Mouse (Mus musculus) adrenal gland, postnatal 10 days (tissue): ENCODE data around the gene Spg7. TPM values are rescaled to one million over a fixed set of nuclear protein-coding genes. Genes with fewer than 3 reads are reported as not detected.
"Not testable (repeated sequence)": the region's sequence is repeated elsewhere in the genome, so short reads cannot be mapped to it uniquely, and the experiment has no call there.

ENCODE experiments used
- DNase-seq: peaks from one replicate; pipeline ENCODE4 v3.0.0; 2021; ENCODE audit warnings: mixed read lengths
- total RNA-seq, 2 experiments: library from RNA; stranded (reverse); gene quantifications; 2 replicates each; pipeline ENCODE4 v1.2.3; 2021

Gene Spg7
- total RNA-seq, 2 experiments from 2014 or later, result 64.9 to 82.8 TPM

DNA sequence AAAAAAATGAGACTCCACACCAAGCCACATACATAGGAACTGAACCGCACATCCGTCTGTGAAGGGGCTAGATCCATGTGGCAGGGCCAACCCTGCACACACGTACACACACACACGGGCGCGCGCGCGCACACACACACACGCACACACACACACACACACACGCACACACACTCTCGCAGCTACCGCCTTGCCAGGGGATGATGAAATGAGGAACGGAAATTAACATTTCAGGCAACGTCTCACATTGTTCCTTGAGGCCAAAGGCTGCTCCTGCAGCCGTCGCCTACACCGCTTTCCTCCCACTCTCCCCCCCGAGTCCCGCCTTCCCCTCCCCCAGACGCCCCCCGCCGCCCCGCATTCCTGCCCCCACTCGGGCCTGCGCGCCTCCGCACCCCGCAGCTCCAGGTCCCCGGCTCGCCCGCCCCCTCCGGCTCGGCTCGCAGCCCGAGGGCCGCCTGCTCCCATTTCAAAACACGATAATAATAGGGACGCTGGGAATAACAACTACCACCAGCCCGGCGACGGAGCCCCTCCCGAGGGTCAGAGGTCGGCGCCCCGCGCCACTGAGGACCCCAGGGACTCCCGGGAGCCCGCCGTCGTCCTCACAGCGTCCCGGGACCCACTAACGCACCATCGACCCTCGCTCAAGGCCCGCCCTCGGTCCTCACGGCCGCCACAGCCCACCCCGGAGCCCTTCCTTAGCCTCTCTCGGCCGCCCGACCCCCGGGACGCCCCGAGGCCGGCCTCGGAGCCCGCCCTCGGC is 21.6 kb upstream of the Spg7 start:
- peak; percentile 71 for DNase-seq

DNA sequence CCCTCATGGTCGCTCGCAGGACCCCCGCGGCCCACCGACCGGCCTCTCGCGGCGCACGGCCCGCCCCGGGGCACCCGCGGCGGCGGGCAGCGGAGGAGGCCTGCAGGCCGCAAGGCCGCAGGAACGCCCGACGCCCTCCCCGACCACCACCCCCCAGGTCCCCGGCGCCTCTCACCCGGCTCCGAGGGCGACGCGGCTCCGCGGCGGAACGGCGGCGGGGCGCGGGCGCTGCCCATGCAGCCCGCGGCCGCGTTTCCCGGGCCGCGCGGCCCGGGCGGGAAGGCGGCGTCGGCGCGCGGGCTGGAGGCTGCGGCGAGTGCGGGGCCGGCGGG is 21.0 kb upstream of the Spg7 start:
- DNase-seq, result peak; percentile 48

DNA sequence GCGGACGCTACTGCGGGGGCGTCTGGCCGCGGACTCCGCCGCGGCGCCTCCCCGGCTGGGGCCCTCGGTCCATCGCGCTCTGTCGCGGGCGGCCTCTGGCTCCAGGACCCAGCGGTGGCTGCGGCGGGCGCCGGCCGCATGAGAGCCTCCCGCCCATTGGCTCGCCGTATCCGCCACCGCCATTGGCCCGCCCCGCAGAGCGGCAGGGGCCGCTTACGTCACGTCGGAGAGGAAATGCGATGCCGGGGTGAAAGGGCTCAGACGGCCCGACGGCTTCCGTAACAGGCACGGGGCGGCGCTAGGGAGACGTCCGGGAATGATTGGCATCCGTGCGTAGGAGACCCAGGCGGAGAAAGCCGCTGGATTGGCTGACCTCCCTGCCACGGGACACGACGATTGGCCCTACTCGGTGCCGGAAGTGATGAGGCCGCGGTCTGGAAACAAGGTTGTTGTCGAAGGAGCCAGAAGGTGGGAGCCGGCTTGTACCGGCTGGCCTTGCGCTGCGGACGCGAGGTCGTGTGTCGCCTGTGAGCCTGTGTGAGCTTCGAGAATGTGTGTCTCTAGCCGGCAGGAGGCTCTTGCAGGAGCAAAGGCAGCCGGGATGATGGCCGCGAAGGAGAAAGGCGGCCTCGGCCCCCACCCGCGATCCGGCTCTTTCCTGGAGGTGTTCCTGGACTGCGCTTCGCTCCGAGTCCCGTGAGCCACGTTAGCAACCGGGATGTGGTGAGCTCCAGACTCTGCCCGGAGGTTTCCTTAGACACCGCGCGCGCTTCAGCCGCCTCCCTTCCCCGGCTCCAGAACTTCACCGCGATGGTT is 20.4 kb upstream of the Spg7 start, which contains the start of gene Ankrd11:
Ankrd11 (minus strand) TSS at position 120 of the 816 bp plus-strand sequence.
- peak; percentile 100 for DNase-seq

DNA sequence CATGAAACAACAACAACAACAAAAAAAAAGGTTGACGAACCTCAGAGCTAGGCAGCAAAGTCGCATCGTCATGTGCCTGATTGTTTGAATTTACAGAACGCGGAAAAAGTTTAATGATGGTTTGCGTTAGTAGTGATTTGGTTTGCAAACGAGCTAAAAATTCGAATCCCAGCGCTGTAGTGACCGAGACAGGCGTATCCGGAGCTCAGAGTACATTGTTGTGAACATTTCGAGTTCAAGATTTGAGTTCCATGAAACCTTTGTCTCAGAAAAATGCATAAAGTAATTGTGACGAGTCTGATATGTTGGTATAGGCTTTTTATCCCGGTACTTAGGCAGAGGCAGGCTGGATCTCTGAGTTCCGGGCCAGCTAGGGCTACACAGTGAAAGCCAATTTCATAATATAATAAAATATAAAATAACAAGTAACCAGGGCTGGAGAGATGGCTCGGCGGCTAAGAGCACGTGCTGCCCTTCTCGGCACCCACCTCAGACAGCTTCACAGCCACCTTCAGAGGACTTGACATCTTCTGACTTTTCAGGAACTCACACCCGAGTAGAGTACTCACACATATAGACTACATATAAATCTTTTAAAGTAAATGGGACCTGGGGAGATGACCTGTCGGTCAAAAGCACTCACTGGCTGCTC is 19.6 kb upstream of the Spg7 start:
- DNase-seq, result no peak

DNA sequence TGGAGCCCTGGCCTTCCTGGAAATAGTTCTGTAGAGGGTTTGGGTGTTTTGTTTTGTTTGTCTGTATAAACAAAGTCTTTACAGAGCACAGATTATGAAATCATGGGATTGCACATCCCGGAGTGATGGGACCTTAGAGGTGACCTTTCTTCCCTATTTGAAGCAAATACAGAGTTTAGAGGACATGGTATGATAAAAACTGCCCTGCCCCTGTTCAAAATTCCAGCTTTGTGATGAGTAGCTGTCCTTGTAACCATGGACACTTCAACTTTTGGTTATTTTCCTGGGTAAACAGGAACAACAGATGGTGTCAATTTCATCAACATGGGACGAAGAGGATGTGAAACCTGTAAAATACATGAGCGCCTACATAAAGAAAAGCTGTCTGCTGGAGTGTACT is 18.8 kb upstream of the Spg7 start:
- no peak for DNase-seq

DNA sequence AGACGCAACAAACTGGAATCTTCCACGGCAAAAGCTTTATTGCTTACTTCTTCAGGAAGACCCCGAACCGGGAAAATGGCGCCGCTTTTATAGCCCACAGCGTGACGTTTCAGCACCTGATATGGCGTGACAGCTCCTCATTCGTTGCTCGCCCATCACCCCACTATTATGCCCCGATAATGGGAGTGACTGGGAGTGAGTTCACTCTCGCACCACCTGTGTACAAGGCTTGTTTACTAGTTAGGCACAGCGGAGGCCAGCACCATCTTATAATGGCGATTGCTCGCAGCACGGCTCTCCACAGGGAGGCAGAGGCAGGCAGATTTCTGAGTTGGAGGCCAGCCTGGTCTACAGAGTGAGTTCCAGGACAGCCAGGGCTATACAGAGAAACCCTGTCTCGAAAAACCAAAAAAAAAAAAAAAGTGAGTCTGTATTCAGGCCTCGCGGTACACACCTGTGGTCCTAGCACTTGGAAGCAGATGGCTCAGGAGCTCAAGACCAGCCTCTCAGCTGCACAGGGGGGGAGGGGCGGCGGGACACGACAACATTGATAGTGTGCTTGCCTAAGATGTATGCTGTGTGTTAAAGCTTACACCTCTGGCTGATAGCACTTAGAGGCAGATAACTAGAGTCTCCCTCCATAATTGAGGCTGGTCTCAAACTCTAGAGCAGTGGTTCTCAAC is 17.9 kb upstream of the Spg7 start:
- not testable (repeated sequence) for DNase-seq

DNA sequence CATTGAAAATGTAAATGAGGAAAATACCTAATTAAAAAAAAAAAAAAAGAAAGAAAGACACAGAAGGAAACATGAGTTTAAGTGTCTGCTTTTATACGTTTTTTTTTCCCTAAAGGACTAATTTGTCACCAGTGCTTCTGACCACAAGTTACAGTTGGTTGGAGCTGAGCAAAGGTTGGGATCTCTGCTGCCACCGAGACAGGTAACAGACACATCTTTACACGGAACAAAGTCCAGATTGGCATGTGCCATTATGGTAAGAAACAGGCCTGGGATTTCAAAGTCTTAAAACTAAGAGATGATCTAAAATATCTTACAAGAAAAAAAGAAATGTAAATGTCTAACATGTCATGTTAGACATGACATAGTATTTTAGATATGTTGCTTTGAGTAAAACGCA is 16.0 kb upstream of the Spg7 start:
- no peak for DNase-seq

DNA sequence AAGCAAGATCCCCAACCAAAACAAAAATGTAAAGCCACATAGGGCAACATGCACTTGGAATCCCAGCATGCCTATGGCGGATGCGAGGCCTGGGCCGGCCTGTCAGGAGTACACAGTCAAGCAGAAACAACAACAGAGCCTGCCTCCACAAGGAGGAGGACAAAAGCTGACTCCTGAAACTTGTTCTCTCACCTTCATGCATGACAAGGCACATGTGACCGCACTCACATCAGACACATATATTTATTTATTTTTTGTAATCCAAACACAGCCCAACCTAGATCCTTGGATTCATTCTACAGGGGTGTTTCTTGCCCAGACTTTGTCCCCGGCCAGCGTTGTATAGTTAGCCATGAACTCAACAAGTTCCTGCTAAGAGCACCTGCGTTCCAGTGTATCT is 14.9 kb upstream of the Spg7 start:
- DNase-seq, result no peak

DNA sequence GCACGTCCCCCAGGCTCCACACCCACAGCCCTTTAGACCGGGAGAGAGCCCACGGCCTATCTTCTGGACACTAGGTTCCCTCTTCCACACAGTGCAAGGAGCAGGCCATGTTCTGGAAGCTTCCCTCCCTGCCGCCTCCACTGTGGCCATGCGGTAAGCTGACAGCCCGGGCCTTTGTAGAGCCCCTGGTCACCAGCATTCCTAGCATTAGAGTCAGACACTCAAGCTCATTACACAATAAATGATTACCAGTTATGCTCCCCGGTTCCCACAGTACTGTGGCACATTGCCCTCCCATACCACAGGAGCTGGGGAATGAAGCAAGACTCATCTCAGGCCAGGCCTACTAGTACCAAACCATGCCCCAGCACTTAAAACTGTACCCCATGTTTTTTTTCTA is 14.3 kb upstream of the Spg7 start:
- DNase-seq, result no peak

DNA sequence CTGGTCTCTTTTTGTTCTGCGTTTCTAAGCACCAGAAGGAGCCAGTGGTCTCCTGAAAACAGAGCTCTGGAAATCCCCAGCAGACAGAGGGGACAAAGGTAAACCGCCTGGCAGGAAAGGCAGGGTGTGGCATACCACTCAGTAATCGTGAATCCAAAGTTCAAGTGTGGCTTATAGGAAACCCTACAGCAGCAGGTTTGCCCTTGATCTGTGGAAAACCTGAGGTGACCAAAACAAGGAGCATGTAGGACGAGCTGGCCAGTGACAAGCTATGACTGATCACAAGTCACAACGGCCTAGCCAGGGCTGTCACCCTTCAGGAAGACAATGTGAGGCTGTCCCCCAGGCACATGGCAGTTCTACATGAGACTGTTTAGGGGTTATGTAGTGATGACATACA is 11.3 kb upstream of the Spg7 start:
- no peak for DNase-seq

DNA sequence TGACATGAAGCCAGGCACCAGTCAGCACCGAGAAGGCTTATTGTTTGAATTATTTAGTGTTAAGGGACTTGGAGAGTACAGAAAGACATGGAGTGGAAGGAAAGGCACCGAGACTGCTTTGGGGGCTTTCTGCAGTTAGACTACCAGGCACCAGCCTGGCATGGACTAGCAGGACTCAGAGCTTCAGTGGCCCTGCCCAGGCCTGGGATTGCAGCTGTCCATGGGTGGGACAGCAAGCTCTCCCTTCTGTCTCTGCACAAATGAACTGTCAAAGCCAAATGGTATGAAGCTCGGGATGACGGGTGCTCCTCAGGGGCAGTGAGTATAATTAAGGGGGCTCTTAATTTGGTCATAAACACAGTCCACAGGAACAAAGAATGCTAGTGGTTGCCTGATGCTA is 1.3 kb downstream of the Spg7 start:
- DNase-seq, result no peak

DNA sequence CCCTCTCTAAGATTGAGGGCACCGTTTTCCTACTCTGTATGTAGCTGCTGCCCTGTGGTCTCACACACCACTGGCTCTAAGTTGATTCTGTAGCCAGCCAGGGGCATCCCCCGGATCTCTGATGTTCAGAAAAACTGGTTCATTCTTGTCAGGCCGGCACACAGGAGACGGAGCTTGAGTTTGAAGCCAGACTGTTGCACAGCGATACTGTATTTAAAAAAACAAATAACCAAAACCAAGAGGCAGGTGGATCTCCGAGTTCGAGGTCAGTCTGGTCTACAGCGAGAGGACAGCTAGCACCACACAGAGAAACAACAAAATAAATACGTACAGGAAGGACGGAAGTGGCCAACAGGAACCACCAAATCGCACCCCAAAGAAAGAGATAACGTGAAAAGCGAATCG is 2.1 kb downstream of the Spg7 start:
- DNase-seq, result no peak

DNA sequence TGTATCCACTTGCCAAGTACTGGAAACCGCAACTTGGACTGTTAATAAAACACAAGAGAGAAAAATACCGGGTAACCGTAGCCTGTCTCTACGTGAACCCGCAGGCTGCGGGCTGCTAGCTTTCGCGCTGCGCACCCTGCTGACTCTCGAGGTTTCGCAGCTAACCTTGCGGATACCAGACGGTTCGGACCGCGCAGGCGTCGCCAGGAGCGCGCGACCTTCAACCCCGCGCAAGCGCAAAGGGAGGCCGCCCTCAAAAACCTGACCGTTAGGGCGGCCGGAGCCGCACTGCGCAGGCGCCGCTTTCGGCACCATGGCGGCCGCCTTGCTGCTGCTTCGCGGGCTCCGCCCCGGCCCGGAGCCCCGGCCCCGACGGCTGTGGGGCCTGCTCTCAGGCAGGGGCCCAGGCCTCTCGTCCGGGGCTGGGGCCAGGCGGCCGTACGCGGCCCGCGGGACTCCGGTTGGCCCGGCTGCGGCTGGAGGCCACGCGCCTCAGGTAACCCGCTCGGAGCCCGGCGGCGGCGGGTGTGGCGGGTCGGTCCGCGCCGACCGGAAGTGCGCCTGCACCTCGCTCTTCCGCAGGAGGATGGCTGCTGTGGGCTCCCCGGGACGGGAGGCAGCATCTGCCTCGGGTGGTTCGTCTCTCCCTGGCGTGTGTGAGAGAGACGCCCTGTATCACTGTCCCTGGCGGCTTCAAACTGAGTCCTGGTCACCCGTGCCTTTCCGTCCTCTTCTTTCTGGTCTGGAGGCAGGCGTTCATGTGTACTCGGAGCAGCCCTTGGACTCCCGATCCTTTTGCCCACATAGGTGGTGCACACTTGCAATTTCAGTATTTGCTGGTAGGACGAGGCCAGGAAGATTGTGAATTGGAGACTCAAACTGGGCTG is 2.7 kb downstream of the Spg7 start:
- peak; percentile 98 for DNase-seq

DNA sequence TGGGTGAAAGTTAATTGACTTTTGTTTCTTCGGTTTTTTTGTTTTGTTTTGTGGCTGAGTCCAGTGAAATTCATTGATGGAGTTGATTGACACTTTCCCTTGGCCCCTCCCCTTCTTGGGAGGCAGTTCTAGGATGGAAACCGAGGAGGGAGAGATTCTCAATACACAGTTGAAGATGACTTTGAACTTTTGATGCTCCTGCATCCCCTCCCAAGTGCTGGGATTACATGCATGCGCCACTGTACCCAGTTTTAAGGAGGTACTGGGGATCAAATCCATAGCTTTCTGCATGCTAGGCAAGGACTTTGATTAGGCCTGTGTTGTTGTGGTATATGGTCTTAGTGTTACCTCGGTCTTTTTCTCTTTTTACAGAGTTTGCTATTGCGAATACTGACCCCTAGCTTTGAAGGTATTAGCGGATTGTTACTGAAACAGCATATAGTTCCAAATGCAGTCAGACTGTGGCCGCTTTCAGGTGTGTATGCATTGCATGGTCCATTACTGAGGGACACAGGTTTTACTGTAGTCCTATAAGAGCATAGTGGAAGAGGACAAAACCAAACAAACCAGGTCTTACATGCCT is 3.5 kb downstream of the Spg7 start:
- DNase-seq, result peak; percentile 12

DNA sequence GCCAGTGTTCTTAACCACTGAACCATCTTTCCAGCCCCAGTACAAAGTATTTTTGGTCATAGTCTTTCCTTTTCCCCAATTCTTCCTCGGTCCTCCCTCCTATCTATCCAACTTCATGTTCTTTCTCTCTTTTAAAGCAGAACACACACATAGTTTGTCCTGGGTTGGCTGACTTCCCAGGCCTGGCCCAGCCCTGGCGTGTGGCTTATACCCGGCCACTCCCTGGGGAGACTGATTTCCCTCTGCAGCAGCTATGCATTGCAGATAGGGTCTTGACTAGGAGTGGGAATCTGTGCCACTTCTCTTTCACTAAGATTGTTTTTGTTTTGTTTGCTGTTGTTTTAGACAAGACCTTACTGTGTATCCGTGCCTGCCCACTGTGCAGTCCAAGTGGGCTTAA is 8.4 kb downstream of the Spg7 start:
- DNase-seq, result peak; percentile 72

DNA sequence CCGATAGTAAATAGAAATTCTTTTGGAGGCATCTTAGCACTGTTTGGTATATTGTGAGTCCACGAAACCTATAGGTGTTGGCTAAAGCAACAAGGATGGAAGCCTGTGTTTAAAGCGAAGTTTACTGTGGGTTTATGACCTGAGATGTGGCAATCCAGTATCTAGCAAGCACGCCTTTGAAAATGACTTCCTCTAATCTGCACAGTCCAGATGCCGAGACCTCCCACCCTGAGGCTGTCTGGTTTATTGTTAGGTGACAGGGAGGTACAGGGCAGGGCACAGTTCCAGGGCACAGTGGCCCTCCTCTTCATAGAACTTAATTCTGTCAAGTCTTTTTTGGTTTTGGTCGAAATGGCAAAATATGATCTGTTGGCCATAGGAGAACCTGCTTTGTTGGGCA is 14.5 kb downstream of the Spg7 start:
- no peak for DNase-seq

DNA sequence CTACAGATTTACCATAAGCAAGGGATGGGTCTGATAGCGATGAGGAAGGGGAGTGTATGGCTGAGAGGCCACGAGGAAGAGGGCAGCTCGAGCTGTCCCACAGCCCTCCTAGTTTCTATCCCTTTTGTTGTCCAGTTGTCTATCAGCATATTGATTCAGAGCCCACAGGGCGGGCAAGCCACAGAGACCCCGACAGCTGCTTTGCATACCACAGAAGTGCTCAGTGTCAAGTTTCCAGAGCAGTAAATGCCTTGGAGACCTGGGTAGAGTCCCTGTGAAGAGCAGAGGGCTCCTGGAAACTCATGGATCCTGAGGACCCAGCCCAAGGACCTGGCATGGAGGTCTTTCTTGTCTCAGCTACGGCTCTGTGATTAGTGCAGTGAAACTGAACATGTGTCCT is 20.3 kb downstream of the Spg7 start:
- DNase-seq, result no peak

DNA sequence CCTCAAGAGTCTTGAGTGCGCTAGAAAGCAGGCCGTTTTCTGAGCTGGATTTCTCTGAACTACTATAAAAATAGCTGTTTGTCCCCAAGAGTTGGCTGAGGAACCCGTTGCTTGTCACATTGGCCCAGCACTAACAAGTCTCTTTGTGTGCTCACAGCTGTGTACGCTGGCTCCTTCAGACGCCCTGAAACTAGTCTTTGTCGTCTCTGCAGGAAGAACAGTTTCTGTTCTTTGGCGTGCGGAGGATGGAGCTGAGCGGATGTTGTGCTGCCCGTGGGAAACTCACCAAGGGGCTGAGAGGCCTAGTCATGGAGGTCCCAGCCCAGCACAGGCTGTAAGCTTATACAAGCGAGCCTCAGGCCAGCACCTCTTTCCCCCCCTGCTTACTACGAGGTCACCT is 20.9 kb downstream of the Spg7 start:
- no peak for DNase-seq

DNA sequence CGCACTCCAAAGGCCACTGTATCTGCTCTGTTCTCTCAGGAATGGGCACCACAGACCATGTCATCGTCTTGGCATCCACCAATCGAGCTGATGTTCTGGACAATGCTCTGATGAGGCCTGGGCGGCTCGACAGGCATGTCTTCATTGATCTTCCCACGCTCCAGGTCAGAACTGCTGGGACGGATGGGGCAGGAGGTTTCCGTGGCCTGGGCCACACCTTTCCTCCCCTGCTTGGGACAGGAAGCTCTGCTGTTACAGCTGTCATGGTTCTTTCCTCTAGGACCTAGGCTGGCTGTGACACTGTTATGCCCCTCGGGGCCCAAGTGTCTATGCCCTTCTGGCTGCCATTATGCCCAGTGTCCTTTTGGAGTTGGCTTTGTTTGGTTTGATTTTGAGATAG is 24.5 kb downstream of the Spg7 start:
- no peak for DNase-seq

DNA sequence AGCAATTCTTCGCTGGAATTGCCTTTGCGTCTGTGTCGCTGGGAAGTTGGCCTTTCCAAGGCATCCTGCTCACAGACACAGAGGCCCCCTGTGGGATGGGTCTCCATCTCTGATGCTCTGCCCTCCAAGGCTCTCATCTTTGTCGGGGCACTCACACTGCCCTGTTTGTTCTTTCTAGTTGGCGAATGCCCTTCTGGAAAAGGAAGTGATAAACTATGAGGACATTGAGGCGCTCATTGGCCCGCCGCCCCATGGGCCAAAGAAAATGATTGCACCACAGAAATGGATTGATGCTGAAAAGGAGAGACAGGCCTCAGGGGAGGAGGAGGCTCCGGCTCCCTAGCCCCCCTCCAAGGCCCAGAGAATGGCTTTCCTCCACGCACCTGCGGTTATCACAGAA is 34.5 kb downstream of the Spg7 start:
- DNase-seq, result no peak
